Comparison of ENCODE assay signal across 9 mouse cellular contexts in the genomic region with DNA sequence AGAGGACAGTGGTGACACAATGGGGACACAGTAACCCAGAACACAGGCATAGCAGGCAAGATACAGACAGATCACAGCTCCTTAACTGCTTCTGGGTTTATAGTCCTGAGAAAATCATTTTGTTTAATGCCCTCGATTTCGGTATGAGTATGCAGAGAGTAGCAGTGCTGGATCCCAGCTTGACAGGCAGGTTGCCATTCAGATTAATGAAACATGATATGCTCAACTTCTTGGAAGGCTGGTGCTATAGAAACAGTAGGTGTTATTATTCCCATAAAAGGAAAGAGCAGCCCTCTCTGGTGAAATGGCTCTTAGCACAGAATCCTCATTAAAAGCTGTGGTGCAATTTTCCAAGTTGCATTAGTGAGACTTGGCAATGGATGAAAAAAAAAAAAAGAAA.
A peak's percentile ranks its signal among the peaks of the same experiment; 100 is the strongest.
DNase-seq lines count a peak whose midpoint lies in the region; ATAC-seq and TF ChIP-seq lines count a peak whose summit lies in the region.
"Had no signal": no experiment of that assay in that cellular context is flagged by ENCODE, and none has a peak within 500 bp of the region (broad histone marks: within the 10 kb centered on the region; RNA-seq: fewer than 3 reads in every experiment).

No protein-coding gene starts in this region.

- no peak for TF ChIP-seq POLR2A in heart, adult 2 months (IDR thresholded peaks at IDR 0.05; ENCODE audit: insufficient read depth, low read depth, low read length)

- H3K27me3 ChIP-seq in heart, adult 2 months (ENCODE audit: control insufficient read depth, insufficient read depth, low read length): no peaks in the 10 kb centered on the region
- no peaks in the 10 kb centered on the region for H3K27me3 ChIP-seq in lung, postnatal 0 days (replicated peaks; ENCODE audit: insufficient read depth, low read length)
- no peaks in the 10 kb centered on the region for H3K27me3 ChIP-seq in hindbrain, embryonic 13.5 days
- no peaks in the 10 kb centered on the region for H3K27me3 ChIP-seq in neural tube, embryonic 14.5 days (ENCODE audit: control insufficient read depth, insufficient read depth, low read length)

- no peak overlapping the region for H3K4me2 ChIP-seq in lung, postnatal 0 days (replicated peaks; ENCODE audit: low read depth, low read length)
- H3K4me2 ChIP-seq in hindbrain, embryonic 13.5 days: no peak overlapping the region
- no peak overlapping the region for H3K4me2 ChIP-seq in neural tube, embryonic 14.5 days (ENCODE audit: low read depth, low read length)

- peak; percentile 68 for ATAC-seq in lung, postnatal 0 days
- ATAC-seq in hindbrain, embryonic 13.5 days (ENCODE audit: low FRiP score): no peak
- peak; percentile 39; the same call in 1 of the 2 replicates for ATAC-seq in neural tube, embryonic 14.5 days (ENCODE audit: low read depth)

- H3K4me3 ChIP-seq in heart, adult 2 months: no peak overlapping the region
- H3K4me3 ChIP-seq in lung, postnatal 0 days (ENCODE audit: low read depth, low read length): no peak overlapping the region
- H3K4me3 ChIP-seq in hindbrain, embryonic 13.5 days: no peak overlapping the region
- H3K4me3 ChIP-seq in neural tube, embryonic 14.5 days (ENCODE audit: low read depth, low read length): no peak overlapping the region

- intact Hi-C loops in heart, adult 2 months (cut with DNase I): loop anchor here (5.0 kb wide), 2 partner anchors 171 to 206 kb away; no protein-coding TSS in a partner anchor

- no peak for TF ChIP-seq EP300 in heart, adult 2 months (IDR thresholded peaks at IDR 0.05; ENCODE audit: insufficient read depth, low read depth, low read length)
- 0 out of 2 replicates have a peak, but pooled peaks have one; percentile 42 for TF ChIP-seq EP300 in lung, postnatal 0 days (IDR thresholded peaks at IDR 0.05)

- H3K9me3 ChIP-seq in lung, postnatal 0 days (ENCODE audit: low read length): no peaks in the 10 kb centered on the region
- H3K9me3 ChIP-seq in hindbrain, embryonic 13.5 days: no peaks in the 10 kb centered on the region
- H3K9me3 ChIP-seq in neural tube, embryonic 14.5 days (ENCODE audit: control insufficient read depth, low read length): no peaks in the 10 kb centered on the region

- WGBS in heart, adult 2 months: 62% methylated on average over 2 of the region's 2 CpGs
- WGBS in lung, postnatal 0 days: 21% methylated on average over 2 of the region's 2 CpGs
- 35% methylated on average over 2 of the region's 2 CpGs for WGBS in hindbrain, embryonic 13.5 days
- 30% methylated on average over 2 of the region's 2 CpGs for WGBS in neural tube, embryonic 14.5 days

- no peak for DNase-seq in heart, adult 2 months
- no peak for DNase-seq in heart, adult 8-10 months (ENCODE audit: low spot score)
- peak; percentile 72 for DNase-seq in lung, postnatal 0 days (ENCODE audit: low spot score)
- DNase-seq in lung, postnatal 4 days: no peak
- DNase-seq in right cerebral cortex, adult 18-20 months: no peak
- DNase-seq in embryo, embryonic 11 days: no peak

- H3K36me3 ChIP-seq in heart, adult 2 months (ENCODE audit: control insufficient read depth, insufficient read depth, low read length): peaks cover 2% of the 10 kb centered on the region
- no peaks in the 10 kb centered on the region for H3K36me3 ChIP-seq in lung, postnatal 0 days (ENCODE audit: insufficient read depth, low read length)
- H3K36me3 ChIP-seq in hindbrain, embryonic 13.5 days: peaks cover 8% of the 10 kb centered on the region; the same call in 1 of the 2 replicates
- H3K36me3 ChIP-seq in neural tube, embryonic 14.5 days (ENCODE audit: control insufficient read depth, insufficient read depth, low read length): no peaks in the 10 kb centered on the region

- H3K4me1 ChIP-seq in heart, adult 2 months (ENCODE audit: control insufficient read depth, insufficient read depth, low read length): peaks cover 24% of the 10 kb centered on the region
- H3K4me1 ChIP-seq in lung, postnatal 0 days (ENCODE audit: insufficient read depth, low read depth, low read length): 0 out of 2 replicates have a peak, but pooled peaks cover 3% of the 10 kb centered on the region
- H3K4me1 ChIP-seq in hindbrain, embryonic 13.5 days (replicated peaks): peaks cover 33% of the 10 kb centered on the region
- peaks cover 17% of the 10 kb centered on the region; the same call in 1 of the 2 replicates for H3K4me1 ChIP-seq in neural tube, embryonic 14.5 days (ENCODE audit: control insufficient read depth, insufficient read depth, low read length)

- no peaks in the 10 kb centered on the region for H3K79me2 ChIP-seq in heart, adult 2 months (replicated peaks; ENCODE audit: control insufficient read depth, insufficient read depth, low read length)

- H3K9ac ChIP-seq in heart, adult 2 months (ENCODE audit: low read depth, low read length): no peak overlapping the region
- H3K9ac ChIP-seq in lung, postnatal 0 days (replicated peaks; ENCODE audit: low read depth): no peak overlapping the region
- no peak overlapping the region for H3K9ac ChIP-seq in hindbrain, embryonic 13.5 days
- no peak overlapping the region for H3K9ac ChIP-seq in neural tube, embryonic 14.5 days (replicated peaks; ENCODE audit: low read depth, low read length)

- TF ChIP-seq CTCF in heart, adult 2 months (IDR thresholded peaks at IDR 0.05): no peak
- TF ChIP-seq CTCF in lung, postnatal 0 days (IDR thresholded peaks at IDR 0.05): no peak

- H3K27ac ChIP-seq in heart, adult 2 months: peak overlapping the region; percentile 5; the same call in 1 of the 2 replicates
- no peak overlapping the region for H3K27ac ChIP-seq in lung, postnatal 0 days (ENCODE audit: low read length)
- peak overlapping the region; percentile 77 for H3K27ac ChIP-seq in hindbrain, embryonic 13.5 days
- H3K27ac ChIP-seq in neural tube, embryonic 14.5 days (ENCODE audit: low read depth, low read length): peak overlapping the region; percentile 69
- H3K27ac ChIP-seq: kidney, postnatal 0 days had no signal
